Mouse (Mus musculus): ENCODE data around the gene Slc38a4. TPM values are rescaled to one million over a fixed set of nuclear protein-coding genes. Genes with fewer than 3 reads are reported as not detected.

Slc38a4 gene
- polyA plus RNA-seq, 1 experiment: 0.09 TPM

GRCm38 (mm10) chr15:97048267-97048666 lies 7.5 kb downstream of the Slc38a4 start:
- H3K27ac ChIP-seq (ENCODE audit: insufficient read depth, low read length): no peak overlapping the region
- TF ChIP-seq POLR2A (IDR thresholded peaks at IDR 0.05; ENCODE audit: low read depth, low read length) (no peak), CTCF (IDR thresholded peaks at IDR 0.05; ENCODE audit: extremely low read depth, insufficient read depth, insufficient read length, insufficient replicate concordance) (no peak)
- DNase-seq (ENCODE audit: low read depth in 1 of 2, low spot score in 2 of 2): no peak
- WGBS: 81% methylated on average over 5 of the region's 5 CpGs
- H3K36me3 ChIP-seq (ENCODE audit: control insufficient read depth, insufficient read depth, low read length): no peaks in the 10 kb centered on the region
- H3K4me3 ChIP-seq (ENCODE audit: extremely low read depth, insufficient read depth, insufficient read length): no peak overlapping the region
- H3K27me3 ChIP-seq (ENCODE audit: control insufficient read depth, insufficient read depth, low read length): no peaks in the 10 kb centered on the region
- H3K4me1 ChIP-seq (ENCODE audit: control insufficient read depth, insufficient read depth, insufficient read length): no peaks in the 10 kb centered on the region

GRCm38 (mm10) chr15:97043921-97044320 lies 11.8 kb downstream of the Slc38a4 start:
- H3K36me3 ChIP-seq (ENCODE audit: control insufficient read depth, insufficient read depth, low read length): no peaks in the 10 kb centered on the region
- WGBS: 93% methylated on average over 13 of the region's 13 CpGs
- H3K27me3 ChIP-seq (ENCODE audit: control insufficient read depth, insufficient read depth, low read length): no peaks in the 10 kb centered on the region
- no peak overlapping the region for H3K27ac ChIP-seq (ENCODE audit: insufficient read depth, low read length)
- no peaks in the 10 kb centered on the region for H3K4me1 ChIP-seq (ENCODE audit: control insufficient read depth, insufficient read depth, insufficient read length)
- H3K4me3 ChIP-seq (ENCODE audit: extremely low read depth, insufficient read depth, insufficient read length): no peak overlapping the region
- DNase-seq (ENCODE audit: low read depth in 1 of 2, low spot score in 2 of 2): no peak
- TF ChIP-seq POLR2A (IDR thresholded peaks at IDR 0.05; ENCODE audit: low read depth, low read length) (no peak), CTCF (IDR thresholded peaks at IDR 0.05; ENCODE audit: extremely low read depth, insufficient read depth, insufficient read length, insufficient replicate concordance) (no peak)

- TF ChIP-seq CTCF (IDR thresholded peaks at IDR 0.05; ENCODE audit: extremely low read depth, insufficient read depth, insufficient read length, insufficient replicate concordance) (no peak), POLR2A (IDR thresholded peaks at IDR 0.05; ENCODE audit: low read depth, low read length) (no peak)
- DNase-seq (ENCODE audit: low read depth in 1 of 2, low spot score in 2 of 2): no peak
- H3K4me1 ChIP-seq (ENCODE audit: control insufficient read depth, insufficient read depth, insufficient read length): no peaks in the 10 kb centered on the region
- H3K4me3 ChIP-seq (ENCODE audit: extremely low read depth, insufficient read depth, insufficient read length): no peak overlapping the region
- no peaks in the 10 kb centered on the region for H3K36me3 ChIP-seq (ENCODE audit: control insufficient read depth, insufficient read depth, low read length)
- 87% methylated on average over 7 of the region's 7 CpGs for WGBS
- H3K27me3 ChIP-seq (ENCODE audit: control insufficient read depth, insufficient read depth, low read length): no peaks in the 10 kb centered on the region
- no peak overlapping the region for H3K27ac ChIP-seq (ENCODE audit: insufficient read depth, low read length)
Measured at GRCm38 (mm10) chr15:97042001-97042491, 13.7 kb downstream of the Slc38a4 start.

- no peaks in the 10 kb centered on the region for H3K27me3 ChIP-seq (ENCODE audit: control insufficient read depth, insufficient read depth, low read length)
- H3K36me3 ChIP-seq (ENCODE audit: control insufficient read depth, insufficient read depth, low read length): no peaks in the 10 kb centered on the region
- H3K27ac ChIP-seq (ENCODE audit: insufficient read depth, low read length): no peak overlapping the region
- no peak for DNase-seq (ENCODE audit: low read depth in 1 of 2, low spot score in 2 of 2)
- H3K4me3 ChIP-seq (ENCODE audit: extremely low read depth, insufficient read depth, insufficient read length): no peak overlapping the region
- WGBS: 93% methylated on average over 9 of the region's 9 CpGs
- TF ChIP-seq POLR2A (IDR thresholded peaks at IDR 0.05; ENCODE audit: low read depth, low read length) (no peak), CTCF (IDR thresholded peaks at IDR 0.05; ENCODE audit: extremely low read depth, insufficient read depth, insufficient read length, insufficient replicate concordance) (no peak)
- H3K4me1 ChIP-seq (ENCODE audit: control insufficient read depth, insufficient read depth, insufficient read length): no peaks in the 10 kb centered on the region
Measured at GRCm38 (mm10) chr15:97041182-97041581, 14.6 kb downstream of the Slc38a4 start.

GRCm38 (mm10) chr15:97037710-97038109 lies 18.0 kb downstream of the Slc38a4 start:
- DNase-seq (ENCODE audit: low read depth in 1 of 2, low spot score in 2 of 2): no peak
- TF ChIP-seq POLR2A (IDR thresholded peaks at IDR 0.05; ENCODE audit: low read depth, low read length): no peak
- TF ChIP-seq CTCF (IDR thresholded peaks at IDR 0.05; ENCODE audit: extremely low read depth, insufficient read depth, insufficient read length, insufficient replicate concordance): no peak
- Histone ChIP-seq H3K27ac (ENCODE audit: insufficient read depth, low read length) (no peak overlapping the region), H3K36me3 (ENCODE audit: control insufficient read depth, insufficient read depth, low read length) (no peaks in the 10 kb centered on the region), H3K27me3 (ENCODE audit: control insufficient read depth, insufficient read depth, low read length) (no peaks in the 10 kb centered on the region), H3K4me3 (ENCODE audit: extremely low read depth, insufficient read depth, insufficient read length) (no peak overlapping the region), H3K4me1 (ENCODE audit: control insufficient read depth, insufficient read depth, insufficient read length) (no peaks in the 10 kb centered on the region)
- 62% methylated on average over 8 of the region's 8 CpGs for WGBS

GRCm38 (mm10) chr15:97035892-97036291 lies 19.9 kb downstream of the Slc38a4 start:
- WGBS: 84% methylated on average over 6 of the region's 6 CpGs
- Histone ChIP-seq H3K4me1 (ENCODE audit: control insufficient read depth, insufficient read depth, insufficient read length) (no peaks in the 10 kb centered on the region), H3K27ac (ENCODE audit: insufficient read depth, low read length) (no peak overlapping the region), H3K27me3 (ENCODE audit: control insufficient read depth, insufficient read depth, low read length) (no peaks in the 10 kb centered on the region), H3K36me3 (ENCODE audit: control insufficient read depth, insufficient read depth, low read length) (no peaks in the 10 kb centered on the region), H3K4me3 (ENCODE audit: extremely low read depth, insufficient read depth, insufficient read length) (no peak overlapping the region)
- no peak for DNase-seq (ENCODE audit: low read depth in 1 of 2, low spot score in 2 of 2)
- TF ChIP-seq CTCF (IDR thresholded peaks at IDR 0.05; ENCODE audit: extremely low read depth, insufficient read depth, insufficient read length, insufficient replicate concordance): no peak
- no peak for TF ChIP-seq POLR2A (IDR thresholded peaks at IDR 0.05; ENCODE audit: low read depth, low read length)

- 82% methylated on average over 9 of the region's 9 CpGs for WGBS
- Histone ChIP-seq H3K36me3 (ENCODE audit: control insufficient read depth, insufficient read depth, low read length) (no peaks in the 10 kb centered on the region), H3K27me3 (ENCODE audit: control insufficient read depth, insufficient read depth, low read length) (no peaks in the 10 kb centered on the region), H3K27ac (ENCODE audit: insufficient read depth, low read length) (no peak overlapping the region), H3K4me1 (ENCODE audit: control insufficient read depth, insufficient read depth, insufficient read length) (no peaks in the 10 kb centered on the region), H3K4me3 (ENCODE audit: extremely low read depth, insufficient read depth, insufficient read length) (no peak overlapping the region)
- DNase-seq (ENCODE audit: low read depth in 1 of 2, low spot score in 2 of 2): no peak
- TF ChIP-seq CTCF (IDR thresholded peaks at IDR 0.05; ENCODE audit: extremely low read depth, insufficient read depth, insufficient read length, insufficient replicate concordance) (no peak), POLR2A (IDR thresholded peaks at IDR 0.05; ENCODE audit: low read depth, low read length) (no peak)
Measured at GRCm38 (mm10) chr15:97033485-97033991, 22.2 kb downstream of the Slc38a4 start.
